In the genomic region with DNA sequence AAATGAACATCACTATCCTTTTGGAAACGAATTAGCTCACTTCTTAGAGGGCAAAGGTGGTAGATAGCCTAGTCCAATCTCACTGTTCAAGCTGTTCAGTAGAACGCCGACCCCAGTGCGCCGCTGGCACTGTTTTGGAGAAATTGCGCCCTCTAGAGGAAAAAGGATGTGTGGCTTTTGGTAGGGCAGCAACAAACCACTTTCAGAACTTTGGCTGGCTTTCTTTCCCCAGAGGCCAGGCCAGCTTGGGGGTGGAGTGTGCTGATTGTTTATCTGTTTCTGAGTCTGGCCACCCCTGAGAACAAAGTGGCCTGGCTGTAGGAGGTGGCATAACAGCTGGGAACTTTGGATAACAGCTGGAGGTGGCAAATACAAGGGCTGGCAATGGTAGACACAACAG, we compare ENCODE assay signal across 8 mouse cellular contexts. TPM values are rescaled to one million over a fixed set of nuclear protein-coding genes. Genes with fewer than 3 reads are reported as not detected.
A peak's percentile ranks its signal among the peaks of the same experiment; 100 is the strongest.
DNase-seq lines count a peak whose midpoint lies in the region; ATAC-seq and TF ChIP-seq lines count a peak whose summit lies in the region.

No protein-coding gene starts in this region.

- TF ChIP-seq CTCF in gastrocnemius, adult 2 months (IDR thresholded peaks at IDR 0.05): peak; percentile 66
- peak; percentile 83 for TF ChIP-seq CTCF in kidney, postnatal 0 days (IDR thresholded peaks at IDR 0.05; ENCODE audit: low read depth)
- peak; percentile 65; the same call in 1 of the 2 replicates for TF ChIP-seq CTCF in olfactory bulb, adult 2 months (IDR thresholded peaks at IDR 0.05; ENCODE audit: insufficient read depth, low read depth, low read length)

- H3K36me3 ChIP-seq in kidney, postnatal 0 days (ENCODE audit: insufficient read depth, low read length): no peaks in the 10 kb centered on the region

- 23% methylated on average over 6 of the region's 6 CpGs for WGBS in kidney, postnatal 0 days
- 6% methylated on average over 6 of the region's 6 CpGs for WGBS in olfactory bulb, adult 2 months

- H3K4me3 ChIP-seq in gastrocnemius, adult 2 months: peak overlapping the region; percentile 40
- no peak overlapping the region for H3K4me3 ChIP-seq in kidney, postnatal 0 days (replicated peaks; ENCODE audit: low read depth, low read length)
- no peak overlapping the region for H3K4me3 ChIP-seq in olfactory bulb, adult 2 months (ENCODE audit: insufficient read depth, low read depth, low read length)

- H3K9me3 ChIP-seq in kidney, postnatal 0 days (replicated peaks; ENCODE audit: low read length): no peaks in the 10 kb centered on the region

- DNase-seq in 416B (ENCODE audit: low read depth) (peak; percentile 78), MEL-GATA-1-ER (ENCODE audit: extremely low read depth, low read depth) (peak; percentile 76), MN1 (ENCODE audit: low spot score) (no peak)
- DNase-seq in cerebellum, postnatal 25 days: peak; percentile 47 to 66
- peak; percentile 55 for DNase-seq in gastrocnemius, adult 2 months
- peak; percentile 72 for DNase-seq in kidney, postnatal 0 days (ENCODE audit: low spot score)
- peak; percentile 30 to 51 for DNase-seq in lung, adult 18-20 months

- TF ChIP-seq POLR2A in olfactory bulb, adult 2 months (IDR thresholded peaks at IDR 0.05; ENCODE audit: insufficient read depth, low read depth, low read length): no peak

- 0 out of 2 replicates have a peak, but pooled peaks have one; percentile 23 for ATAC-seq in kidney, postnatal 0 days (replicated peaks; ENCODE audit: low FRiP score, low read depth)

- no peak overlapping the region for H3K4me2 ChIP-seq in kidney, postnatal 0 days (ENCODE audit: low read length)

- no peaks in the 10 kb centered on the region for H3K27me3 ChIP-seq in kidney, postnatal 0 days (ENCODE audit: insufficient read depth, low read length)

- no peaks in the 10 kb centered on the region for H3K4me1 ChIP-seq in kidney, postnatal 0 days (replicated peaks; ENCODE audit: insufficient read depth, low read length)
- H3K4me1 ChIP-seq in olfactory bulb, adult 2 months (ENCODE audit: control insufficient read depth, insufficient read depth, low read length): 0 out of 2 replicates have a peak, but pooled peaks cover 2% of the 10 kb centered on the region

- H3K9ac ChIP-seq in kidney, postnatal 0 days (ENCODE audit: low read depth, low read length): no peak overlapping the region

- intact Hi-C loops in gastrocnemius, adult 2 months (cut with DNase I): no loop called here

- H3K27ac ChIP-seq in gastrocnemius, adult 2 months: no peak overlapping the region
- H3K27ac ChIP-seq in kidney, postnatal 0 days: no peak overlapping the region
- no peak overlapping the region for H3K27ac ChIP-seq in olfactory bulb, adult 2 months (ENCODE audit: insufficient read depth, low read depth, low read length)

RNA-seq across cellular contexts. Expression of gene Pigm, which starts 11.7 kb away (rescaled TPM):
- 1 to 10 TPM; 3.8 to 3.9 TPM for total RNA-seq in gastrocnemius, adult 2 months (2021)
- polyA plus RNA-seq in kidney, postnatal 0 days (2015; fragmentation: Nextera tagmentation; extraction: Ambion mirVana): 5.8 and 6.1 TPM in 2 replicates
- polyA plus RNA-seq in olfactory bulb, adult 2 months (2012; ENCODE audit: insufficient read depth, insufficient read length, low replicate concordance, missing spikeins): not detected in 2 replicates

RNA-seq across cellular contexts. Expression of gene Kcnj10, which starts 23.7 kb away (rescaled TPM):
- total RNA-seq in gastrocnemius, adult 2 months (2021): under 1 TPM in 1 of 2 experiments, not detected in 1; 0.06 TPM
- polyA plus RNA-seq in kidney, postnatal 0 days (2015; fragmentation: Nextera tagmentation; extraction: Ambion mirVana): 3.3 and 4.2 TPM in 2 replicates
- 93.5 and 169 TPM in 2 replicates for polyA plus RNA-seq in olfactory bulb, adult 2 months (2012; ENCODE audit: insufficient read depth, insufficient read length, low replicate concordance, missing spikeins)

RNA-seq across cellular contexts. Expression of gene Kcnj9, which starts 35.6 kb away (rescaled TPM):
- total RNA-seq in gastrocnemius, adult 2 months (2021): not detected
- 0.03 and 0.06 TPM in 2 replicates for polyA plus RNA-seq in kidney, postnatal 0 days (2015; fragmentation: Nextera tagmentation; extraction: Ambion mirVana)
- polyA plus RNA-seq in olfactory bulb, adult 2 months (2012; ENCODE audit: insufficient read depth, insufficient read length, low replicate concordance, missing spikeins): not detected in 2 replicates

Comparison
In these comparisons a context has a peak if more than half of its experiments do, and no peak if none do; other contexts are left out.
1. RNA of gene Kcnj10, which starts 23.7 kb away (polyA plus RNA-seq): 93.5 to 169 TPM in olfactory bulb, adult 2 months; 3.3 to 4.2 TPM in kidney, postnatal 0 days; every median in the first group is over 10 times any median in the second.
2. Peak in every context shown above with its lines, with median percentiles within 50 percentile points of each other: CTCF ChIP-seq.